Mouse (Mus musculus) liver, embryonic 11.5 days (tissue): Measurements from ENCODE around the gene Rxfp3. TPM values are rescaled to one million over a fixed set of nuclear protein-coding genes. Genes with fewer than 3 reads are reported as not detected.

Source experiments
- ATAC-seq: fragments of 200-750 bp; cut with Nextera tagmentation; replicated peaks from 2 replicates; pipeline ENCODE4 v1.8.0; 2017; ENCODE audit warnings: moderate number of reproducible peaks, mild to moderate bottlenecking, moderate TSS enrichment, moderate library complexity; ENCODE audit not compliant: low FRiP score
- DNase-seq: peaks from one replicate; pipeline ENCODE4 v3.0.0-alpha.2; 2017; ENCODE audit warnings: low spot score
- H3K27ac ChIP-seq: fragments of 300-500 bp; sonication (generic); 2 replicates; pipeline ENCODE4 v1.5.1; 2014; ENCODE audit warnings: mild to moderate bottlenecking, low read depth, low read length, control low read depth
- H3K27me3 ChIP-seq: fragments of 300-500 bp; sonication (generic); replicated peaks from 2 replicates; pipeline ENCODE4 v1.6.1; 2014; ENCODE audit warnings: low read length, mixed read lengths; ENCODE audit not compliant: control insufficient read depth, insufficient read depth
- H3K36me3 ChIP-seq: fragments of 300-500 bp; sonication (generic); 2 replicates; pipeline ENCODE4 v1.6.1; 2014; ENCODE audit warnings: mild to moderate bottlenecking, low read length, moderate library complexity, mixed read lengths; ENCODE audit not compliant: control insufficient read depth, insufficient read depth
- H3K4me1 ChIP-seq: fragments of 300-500 bp; sonication (generic); replicated peaks from 2 replicates; pipeline ENCODE4 v1.6.1; 2014; ENCODE audit warnings: low read length, mixed read lengths; ENCODE audit not compliant: control insufficient read depth, insufficient read depth
- H3K4me2 ChIP-seq: fragments of 300-500 bp; sonication (generic); 2 replicates; pipeline ENCODE4 v1.6.1; 2014; ENCODE audit warnings: mild to moderate bottlenecking, control low read depth, moderate library complexity
- H3K4me3 ChIP-seq: fragments of 300-500 bp; sonication (generic); 2 replicates; pipeline ENCODE4 v1.5.1; 2014; ENCODE audit warnings: low read depth, low read length, control low read depth
- H3K9ac ChIP-seq: fragments of 300-500 bp; sonication (generic); 2 replicates; pipeline ENCODE4 v1.6.1; 2014; ENCODE audit warnings: low read depth, low read length, control low read depth
- H3K9me3 ChIP-seq: fragments of 300-500 bp; sonication (generic); 2 replicates; pipeline ENCODE4 v1.6.1; 2016; ENCODE audit warnings: low read length, inconsistent platforms, mixed read lengths; ENCODE audit not compliant: control insufficient read depth
- WGBS: fragments of 180-500 bp; shearing (Covaris S2); extraction: QIAGEN DNeasy Blood & Tissue Kit; methylation state at CpG from one replicate; pipeline ENCODE4 v1.1.7; 2014; 5-methylcytosine and 5-hydroxymethylcytosine counted together
- polyA plus RNA-seq: library from polyadenylated mRNA; unstranded; fragments of >200 nt; fragmentation: Nextera tagmentation; extraction: Ambion mirVana; gene quantifications from 2 replicates; pipeline ENCODE4 v1.2.1, GENCODE M21; 2014

The Rxfp3 gene
- 0.12 and 0.26 TPM in 2 replicates for polyA plus RNA-seq

GRCm38 (mm10) chr15:11037711-11038110, at the start of gene Rxfp3:
Gene Rxfp3, minus strand, starts transcription at chr15:11037991.
- DNase-seq (no peak), ATAC-seq (no peak)

GRCm38 (mm10) chr15:11084993-11085365, 47.2 kb upstream of the Rxfp3 start:
- no peak for ATAC-seq
- Histone ChIP-seq H3K9me3 (no peaks in the 10 kb centered on the region), H3K4me3 (no peak overlapping the region), H3K36me3 (no peaks in the 10 kb centered on the region), H3K9ac (no peak overlapping the region), H3K4me2 (no peak overlapping the region), H3K27me3 (no peaks in the 10 kb centered on the region), H3K27ac (no peak overlapping the region), H3K4me1 (no peaks in the 10 kb centered on the region)
- WGBS = 28% methylated on average over 1 of the region's 1 CpGs
- no peak for DNase-seq

More at GRCm38 (mm10) chr15:11037711-11038110, at the start of gene Rxfp3:
- H3K27ac ChIP-seq = no peak within 1 kb of the TSS
- H3K9me3 ChIP-seq = no peaks in the 10 kb centered on the region
- H3K27me3 ChIP-seq = peaks cover 41% of the 10 kb centered on the region
- no peaks in the 10 kb centered on the region for H3K36me3 ChIP-seq
- H3K9ac ChIP-seq = no peak within 1 kb of the TSS
- WGBS = 8% methylated on average over 16 of the region's 16 CpGs
- H3K4me3 ChIP-seq = peak within 1 kb of the TSS; percentile 35
- peaks cover 6% of the 10 kb centered on the region for H3K4me1 ChIP-seq
- peak within 1 kb of the TSS; percentile 61 for H3K4me2 ChIP-seq

- Histone ChIP-seq H3K4me3 (no peak overlapping the region), H3K27ac (no peak overlapping the region), H3K27me3 (no peaks in the 10 kb centered on the region), H3K36me3 (no peaks in the 10 kb centered on the region), H3K4me1 (no peaks in the 10 kb centered on the region), H3K4me2 (no peak overlapping the region), H3K9me3 (no peaks in the 10 kb centered on the region), H3K9ac (no peak overlapping the region)
- no peak for DNase-seq
- WGBS = 55% methylated on average over 9 of the region's 9 CpGs
- ATAC-seq = no peak
Observed at GRCm38 (mm10) chr15:11084241-11084992, 46.6 kb upstream of the Rxfp3 start.

GRCm38 (mm10) chr15:11083678-11084077, 45.9 kb upstream of the Rxfp3 start:
- DNase-seq (no peak), ATAC-seq (no peak)
- 88% methylated on average over 3 of the region's 3 CpGs for WGBS
- Histone ChIP-seq H3K27me3 (no peaks in the 10 kb centered on the region), H3K4me3 (no peak overlapping the region), H3K4me1 (no peaks in the 10 kb centered on the region), H3K9me3 (no peaks in the 10 kb centered on the region), H3K4me2 (no peak overlapping the region), H3K9ac (no peak overlapping the region), H3K36me3 (no peaks in the 10 kb centered on the region), H3K27ac (no peak overlapping the region)

- ATAC-seq (no peak), DNase-seq (no peak)
- Histone ChIP-seq H3K9me3 (no peaks in the 10 kb centered on the region), H3K27me3 (no peaks in the 10 kb centered on the region), H3K4me2 (no peak overlapping the region), H3K9ac (no peak overlapping the region), H3K4me3 (no peak overlapping the region), H3K4me1 (no peaks in the 10 kb centered on the region), H3K27ac (no peak overlapping the region), H3K36me3 (no peaks in the 10 kb centered on the region)
- 66% methylated on average over 8 of the region's 8 CpGs for WGBS
Observed at GRCm38 (mm10) chr15:11082961-11083569, 45.3 kb upstream of the Rxfp3 start.

GRCm38 (mm10) chr15:11075726-11076361, 38.1 kb upstream of the Rxfp3 start:
- ATAC-seq (no peak), DNase-seq (no peak)
- H3K36me3 ChIP-seq = no peaks in the 10 kb centered on the region
- H3K27ac ChIP-seq = no peak overlapping the region
- 82% methylated on average over 3 of the region's 3 CpGs for WGBS
- H3K9ac ChIP-seq = no peak overlapping the region
- no peaks in the 10 kb centered on the region for H3K9me3 ChIP-seq
- no peaks in the 10 kb centered on the region for H3K27me3 ChIP-seq
- H3K4me1 ChIP-seq = no peaks in the 10 kb centered on the region
- no peak overlapping the region for H3K4me2 ChIP-seq
- no peak overlapping the region for H3K4me3 ChIP-seq

- Histone ChIP-seq H3K27ac (no peak overlapping the region), H3K9me3 (no peaks in the 10 kb centered on the region), H3K36me3 (no peaks in the 10 kb centered on the region), H3K27me3 (no peaks in the 10 kb centered on the region), H3K4me1 (peaks cover 4% of the 10 kb centered on the region; the same call in 1 of the 2 replicates), H3K4me3 (no peak overlapping the region), H3K9ac (no peak overlapping the region), H3K4me2 (no peak overlapping the region)
- ATAC-seq (no peak), DNase-seq (no peak)
- 77% methylated on average over 7 of the region's 7 CpGs for WGBS
Observed at GRCm38 (mm10) chr15:11067891-11068290, 30.1 kb upstream of the Rxfp3 start.

- Histone ChIP-seq H3K9me3 (no peaks in the 10 kb centered on the region), H3K9ac (no peak overlapping the region), H3K27me3 (no peaks in the 10 kb centered on the region), H3K36me3 (no peaks in the 10 kb centered on the region), H3K4me3 (peak overlapping the region; percentile 32), H3K4me2 (peak overlapping the region; percentile 57), H3K27ac (no peak overlapping the region), H3K4me1 (peaks cover 4% of the 10 kb centered on the region; the same call in 1 of the 2 replicates)
- WGBS = 27% methylated on average over 5 of the region's 5 CpGs
- ATAC-seq = no peak
- DNase-seq = no peak
Observed at GRCm38 (mm10) chr15:11066299-11066698, 28.5 kb upstream of the Rxfp3 start.
